ENCODE assay signal across 9 mouse cellular contexts in genomic region chr8:3645804-3646203, GRCm38 (mm10). TPM values are rescaled to one million over a fixed set of nuclear protein-coding genes. Genes with fewer than 3 reads are reported as not detected.
DNase-seq lines count a peak whose midpoint lies in the region; ATAC-seq lines count a peak whose summit lies in the region.
"Had no signal": no experiment of that assay in that cellular context is flagged by ENCODE, and none has a peak within 500 bp of the region (broad histone marks: within the 10 kb centered on the region; RNA-seq: fewer than 3 reads in every experiment).

No protein-coding gene starts in this region.

- no peaks in the 10 kb centered on the region for H3K9me3 ChIP-seq in hindbrain, embryonic 16.5 days (ENCODE audit: control insufficient read depth, low read length)

- H3K4me3 ChIP-seq in hindbrain, embryonic 16.5 days (ENCODE audit: low read length), result no peak overlapping the region

- no peak overlapping the region for H3K9ac ChIP-seq in hindbrain, embryonic 16.5 days (ENCODE audit: low read depth, low read length)

- DNase-seq in cerebellum, postnatal 10 days, result peak; percentile 41 to 47
- DNase-seq in cerebellum, postnatal 4 days (ENCODE audit: low spot score in 2 of 2), result no peak
- peak; percentile 78 for DNase-seq in A20 (ENCODE audit: low read depth, low spot score)
- DNase-seq in adrenal gland, postnatal 36 days, result peak; percentile 76 to 77
- peak; percentile 60 for DNase-seq in kidney, adult 18-20 months
- peak; percentile 81 for DNase-seq in lung, postnatal 25 days (ENCODE audit: low spot score)
- peak; percentile 18 to 26 for DNase-seq in thymus, adult 18-20 months

- H3K36me3 ChIP-seq in hindbrain, embryonic 16.5 days (ENCODE audit: control insufficient read depth, insufficient read depth, low read length), result no peaks in the 10 kb centered on the region

- WGBS in hindbrain, embryonic 16.5 days, result 21% methylated on average over 5 of the region's 5 CpGs

- ATAC-seq in hindbrain, embryonic 16.5 days, result no peak

- H3K4me2 ChIP-seq in hindbrain, embryonic 16.5 days (ENCODE audit: low read length), result no peak overlapping the region

- H3K4me1 ChIP-seq in hindbrain, embryonic 16.5 days (ENCODE audit: control insufficient read depth, insufficient read depth, low read depth, low read length), result no peaks in the 10 kb centered on the region

- H3K27ac ChIP-seq in hindbrain, embryonic 16.5 days (ENCODE audit: low read depth, low read length), result no peak overlapping the region

- no peaks in the 10 kb centered on the region for H3K27me3 ChIP-seq in hindbrain, embryonic 16.5 days (replicated peaks; ENCODE audit: control insufficient read depth, insufficient read depth, low read length)

RNA-seq across cellular contexts. Expression of gene Retn, which starts 9.8 kb away (rescaled TPM):
- 100 to 1,000 TPM in 1 of 2 experiments, 10 to 100 TPM in 1; 89.6 to 156 TPM for total RNA-seq in adrenal gland, postnatal 36 days (2021)
- polyA plus RNA-seq in hindbrain, embryonic 16.5 days (2015; fragmentation: Nextera tagmentation; extraction: Ambion mirVana), result 0.34 and 0.67 TPM in 2 replicates

RNA-seq across cellular contexts. Expression of gene Stxbp2, which starts 15.0 kb away (rescaled TPM):
- 100 to 1,000 TPM in 1 of 2 experiments, 10 to 100 TPM in 1; 76.0 to 109 TPM for total RNA-seq in adrenal gland, postnatal 36 days (2021)
- polyA plus RNA-seq in hindbrain, embryonic 16.5 days (2015; fragmentation: Nextera tagmentation; extraction: Ambion mirVana), result 39.3 and 42.5 TPM in 2 replicates

RNA-seq across cellular contexts. Expression of gene Mcemp1, which starts 19.8 kb away (rescaled TPM):
- total RNA-seq in adrenal gland, postnatal 36 days (2021), result under 1 TPM in 1 of 2 experiments, not detected in 1; 0.79 TPM
- 0.14 and 0.24 TPM in 2 replicates for polyA plus RNA-seq in hindbrain, embryonic 16.5 days (2015; fragmentation: Nextera tagmentation; extraction: Ambion mirVana)

RNA-seq across cellular contexts. Expression of gene Pcp2, which starts 20.5 kb away (rescaled TPM):
- total RNA-seq in adrenal gland, postnatal 36 days (2021), result not detected
- 24.9 and 30.6 TPM in 2 replicates for polyA plus RNA-seq in hindbrain, embryonic 16.5 days (2015; fragmentation: Nextera tagmentation; extraction: Ambion mirVana)
- total RNA-seq: heart, postnatal 36 days had no signal

RNA-seq across cellular contexts. Expression of gene Pet100, which starts 24.5 kb away (rescaled TPM):
- total RNA-seq in adrenal gland, postnatal 36 days (2021), result 100 to 1,000 TPM; 113 to 119 TPM
- polyA plus RNA-seq in hindbrain, embryonic 16.5 days (2015; fragmentation: Nextera tagmentation; extraction: Ambion mirVana), result 65.3 and 73.2 TPM in 2 replicates

Comparison
In these comparisons a context has a peak if more than half of its experiments do, and no peak if none do; other contexts are left out.
1. DNase-seq: peak in cerebellum, postnatal 10 days (2 of 2), A20 (single experiment), adrenal gland, postnatal 36 days (2 of 2), kidney, adult 18-20 months (single experiment), lung, postnatal 25 days (single experiment) and thymus, adult 18-20 months (2 of 2); none in cerebellum, postnatal 4 days (0 of 2).